In genomic region chr4:89078485-89078884, GRCm38 (mm10) we compare ENCODE assay signal across 28 mouse cellular contexts. TPM values are rescaled to one million over a fixed set of nuclear protein-coding genes. Genes with fewer than 3 reads are reported as not detected.
DNase-seq lines count a peak whose midpoint lies in the region; ATAC-seq and TF ChIP-seq lines count a peak whose summit lies in the region.
"Had no signal": no experiment of that assay in that cellular context is flagged by ENCODE, and none has a peak within 500 bp of the region (broad histone marks: within the 10 kb centered on the region; RNA-seq: fewer than 3 reads in every experiment).

No protein-coding gene starts in this region.

- H3K27ac ChIP-seq in embryonic facial prominence, embryonic 14.5 days (replicated peaks; ENCODE audit: low read depth, low read length): no peak overlapping the region
- H3K27ac ChIP-seq in embryonic facial prominence, embryonic 10.5 days (replicated peaks): no peak overlapping the region
- H3K27ac ChIP-seq in layer of hippocampus, adult 2 months: no peak overlapping the region
- H3K27ac ChIP-seq: embryonic facial prominence, embryonic 12.5 days; hindbrain, embryonic 13.5 days; liver, embryonic 14.5 days had no signal

- H3K4me1 ChIP-seq in embryonic facial prominence, embryonic 14.5 days (ENCODE audit: control insufficient read depth, insufficient read depth, low read length): no peaks in the 10 kb centered on the region
- H3K4me1 ChIP-seq in embryonic facial prominence, embryonic 10.5 days: peaks cover 5% of the 10 kb centered on the region; the same call in 1 of the 2 replicates
- H3K4me1 ChIP-seq: embryonic facial prominence, embryonic 12.5 days; hindbrain, embryonic 13.5 days had no signal

- no peak for TF ChIP-seq CTCF in layer of hippocampus, adult 2 months (conservative IDR thresholded peaks at IDR 0.05)

- no peak overlapping the region for H3K4me3 ChIP-seq in embryonic facial prominence, embryonic 14.5 days (ENCODE audit: low read depth, low read length)
- no peak overlapping the region for H3K4me3 ChIP-seq in embryonic facial prominence, embryonic 10.5 days
- no peak overlapping the region for H3K4me3 ChIP-seq in layer of hippocampus, adult 2 months
- H3K4me3 ChIP-seq: embryonic facial prominence, embryonic 12.5 days; hindbrain, embryonic 13.5 days; megakaryocyte, embryonic 14.5 days had no signal

- no peak for ATAC-seq in embryonic facial prominence, embryonic 14.5 days (ENCODE audit: low read depth)
- ATAC-seq in megakaryocyte-erythroid progenitor cell, adult 5-6 weeks (replicated peaks; ENCODE audit: low FRiP score, low TSS enrichment, poor library complexity, severe bottlenecking): no peak
- ATAC-seq: activated CD4-positive, CD25-positive, alpha-beta regulatory T cell, adult 4 months; forebrain, postnatal 0 days; intestine, postnatal 0 days had no signal

- no peak overlapping the region for H3K4me2 ChIP-seq in embryonic facial prominence, embryonic 14.5 days (ENCODE audit: low read depth, low read length)
- H3K4me2 ChIP-seq: embryonic facial prominence, embryonic 12.5 days; heart, embryonic 11.5 days; hindbrain, embryonic 13.5 days; lung, embryonic 14.5 days had no signal

- no peaks in the 10 kb centered on the region for H3K36me3 ChIP-seq in embryonic facial prominence, embryonic 14.5 days (ENCODE audit: control insufficient read depth, insufficient read depth, low read length)
- H3K36me3 ChIP-seq in embryonic facial prominence, embryonic 10.5 days (replicated peaks): no peaks in the 10 kb centered on the region
- H3K36me3 ChIP-seq: embryonic facial prominence, embryonic 12.5 days; hindbrain, embryonic 13.5 days had no signal

- no peak overlapping the region for H3K9ac ChIP-seq in embryonic facial prominence, embryonic 14.5 days (ENCODE audit: low read depth, low read length)
- H3K9ac ChIP-seq: embryonic facial prominence, embryonic 12.5 days; forebrain, postnatal 0 days; hindbrain, embryonic 13.5 days; liver, embryonic 14.5 days; lung, embryonic 14.5 days had no signal

- WGBS in embryonic facial prominence, embryonic 14.5 days: 71% methylated on average over 9 of the region's 9 CpGs
- WGBS in embryonic facial prominence, embryonic 10.5 days: 86% methylated on average over 9 of the region's 9 CpGs

- no peaks in the 10 kb centered on the region for H3K27me3 ChIP-seq in embryonic facial prominence, embryonic 14.5 days (replicated peaks; ENCODE audit: control insufficient read depth, insufficient read depth, low read length)
- H3K27me3 ChIP-seq in embryonic facial prominence, embryonic 10.5 days (replicated peaks; ENCODE audit: low read depth, poor library complexity, severe bottlenecking): no peaks in the 10 kb centered on the region
- H3K27me3 ChIP-seq: embryonic facial prominence, embryonic 12.5 days; hindbrain, embryonic 13.5 days; megakaryocyte, embryonic 14.5 days had no signal

- no peaks in the 10 kb centered on the region for H3K9me3 ChIP-seq in embryonic facial prominence, embryonic 14.5 days (ENCODE audit: control insufficient read depth, low read length)
- H3K9me3 ChIP-seq in embryonic facial prominence, embryonic 10.5 days: no peaks in the 10 kb centered on the region
- H3K9me3 ChIP-seq: embryonic facial prominence, embryonic 12.5 days; hindbrain, embryonic 13.5 days; megakaryocyte, embryonic 14.5 days had no signal

- DNase-seq in embryonic facial prominence, embryonic 14.5 days (ENCODE audit: low spot score): peak; percentile 47
- DNase-seq in embryonic facial prominence, embryonic 10.5 days (ENCODE audit: low spot score): no peak
- DNase-seq in lung, adult 18-20 months: peak; percentile 5 to 9
- no peak for DNase-seq in lung, postnatal 25 days (ENCODE audit: low spot score)
- DNase-seq in 3134 (ENCODE audit: extremely low read depth, insufficient read length, low spot score) (peak; percentile 51), adipocyte (ENCODE audit: low spot score) (peak; percentile 84)
- no peak for DNase-seq in layer of hippocampus, adult 2 months (ENCODE audit: low spot score in 2 of 2)
- DNase-seq: adrenal gland, adult 8-10 months; cerebellum, adult 11 months; cerebellum, adult 9-10 months; cerebellum, postnatal 36 days; forebrain, postnatal 0 days; heart, adult 11 months; heart, postnatal 4 days; kidney, adult 9 months; kidney, postnatal 10 days; liver; lung, embryonic 14.5 days; lung, postnatal 4 days; thymus, postnatal 14 days had no signal

RNA-seq across cellular contexts. Expression of gene Mtap, which starts 58.4 kb away (rescaled TPM):
- polyA plus RNA-seq in embryonic facial prominence, embryonic 14.5 days (2014; fragmentation: Nextera tagmentation; extraction: Ambion mirVana): 65.9 and 75.8 TPM in 2 replicates
- polyA plus RNA-seq in embryonic facial prominence, embryonic 10.5 days (2016; fragmentation: Nextera tagmentation; extraction: Ambion mirVana): 129 and 137 TPM in 2 replicates
- total RNA-seq in megakaryocyte-erythroid progenitor cell, adult 5-6 weeks (2014; fragmentation: Nextera tagmentation): 30.9 and 31.5 TPM in 2 replicates
- total RNA-seq in megakaryocyte-erythroid progenitor cell, adult 5-6 weeks (2017): 50.6 and 58.4 TPM in 2 replicates
- 10 to 100 TPM; 10.2 to 10.4 TPM for total RNA-seq in layer of hippocampus, adult 2 months (2021)

Comparison
In these comparisons a context has a peak if more than half of its experiments do, and no peak if none do; other contexts are left out.
1. DNase-seq: peak in embryonic facial prominence, embryonic 14.5 days (single experiment), lung, adult 18-20 months (2 of 2), 3134 (single experiment) and adipocyte (single experiment); none in embryonic facial prominence, embryonic 10.5 days (single experiment), lung, postnatal 25 days (single experiment) and layer of hippocampus, adult 2 months (0 of 2).